Mouse (Mus musculus) cerebellum, adult 2 months (tissue): Measurements from ENCODE around the gene Tpra1.

Experiments used
- CTCF ChIP-seq: fragments of 200-500 bp; IDR thresholded peaks from 2 replicates; pipeline ENCODE4 v1.5.1; 2011; ENCODE audit warnings: low read depth, mild to moderate bottlenecking, control low read depth, low read length, moderate library complexity, borderline replicate concordance; ENCODE audit not compliant: insufficient read depth
- POLR2A ChIP-seq: fragments of 200-500 bp; IDR thresholded peaks from 2 replicates; pipeline ENCODE4 v1.6.1; 2011; ENCODE audit warnings: low read length, control low read depth, borderline replicate concordance; ENCODE audit not compliant: insufficient read depth

DNA sequence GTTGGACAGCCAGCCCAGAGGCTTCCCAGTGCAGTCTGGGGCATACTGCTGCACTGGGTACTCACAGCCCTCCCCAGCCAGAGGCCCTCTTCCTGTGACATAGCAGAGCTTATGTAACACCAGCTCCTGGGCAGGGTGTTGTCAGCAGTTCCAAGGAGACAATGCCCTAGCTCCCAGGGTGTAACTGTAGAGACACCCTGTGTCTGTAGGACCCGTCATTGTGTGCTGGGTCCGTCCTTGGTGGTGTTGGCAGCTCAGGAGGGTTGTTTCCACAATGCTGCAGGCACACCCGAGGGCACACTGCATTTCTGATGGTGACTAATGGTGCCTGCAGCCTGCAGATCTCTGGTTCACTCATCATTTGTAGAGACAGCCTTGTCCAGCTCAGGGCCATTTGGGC lies 24.8 kb downstream of the Tpra1 start:
- TF ChIP-seq CTCF (no peak), POLR2A (no peak)
